8 mouse cellular contexts compared by ENCODE assay signal in the genomic region with DNA sequence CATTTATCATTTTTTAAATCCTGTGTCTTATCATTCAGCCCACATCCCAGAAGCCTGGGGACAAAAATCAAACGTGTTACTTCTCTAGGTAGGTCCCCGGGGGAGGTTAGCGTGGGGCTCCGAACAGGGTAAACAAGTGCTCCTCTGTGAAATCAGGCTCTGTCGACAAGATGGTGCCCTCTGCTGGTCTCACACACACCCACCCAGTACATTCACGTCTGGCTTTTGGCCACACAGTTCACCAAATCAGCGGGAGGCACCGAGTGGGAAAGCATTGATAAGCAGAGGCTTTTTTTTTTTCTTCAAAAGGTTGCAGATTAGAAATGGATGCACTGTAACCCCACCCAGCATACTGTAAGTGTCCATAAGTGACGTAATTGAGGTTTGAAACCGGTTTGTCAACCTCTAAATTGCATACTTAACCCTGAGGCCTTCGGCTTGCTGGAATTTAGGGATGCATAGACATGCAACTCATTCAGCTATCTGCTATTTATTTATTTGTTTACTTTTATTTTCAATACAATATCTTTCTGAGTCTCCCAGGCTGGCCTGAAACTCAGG. TPM values are rescaled to one million over a fixed set of nuclear protein-coding genes. Genes with fewer than 3 reads are reported as not detected.
DNase-seq lines count a peak whose midpoint lies in the region; ATAC-seq and TF ChIP-seq lines count a peak whose summit lies in the region.

No protein-coding gene starts in this region.

- TF ChIP-seq POLR2A in brain, embryonic 14.5 days (IDR thresholded peaks at IDR 0.05; ENCODE audit: borderline replicate concordance, extremely low read depth, insufficient read depth, insufficient read length, poor library complexity, severe bottlenecking), result no peak
- TF ChIP-seq POLR2A in small intestine, adult 2 months (IDR thresholded peaks at IDR 0.05; ENCODE audit: low read depth, low read length), result no peak

- 0 out of 2 replicates have a peak, but pooled peaks have one; percentile 26 for ATAC-seq in cerebellum, adult (ENCODE audit: insufficient number of reproducible peaks, low FRiP score, low TSS enrichment)
- peak; percentile 58; the same call in 1 of the 2 replicates for ATAC-seq in forebrain, embryonic 12.5 days (ENCODE audit: low FRiP score)

- no peak overlapping the region for H3K9ac ChIP-seq in forebrain, embryonic 12.5 days

- H3K36me3 ChIP-seq in forebrain, embryonic 12.5 days (replicated peaks), result no peaks in the 10 kb centered on the region
- H3K36me3 ChIP-seq in hindbrain, embryonic 10.5 days, result no peaks in the 10 kb centered on the region
- no peaks in the 10 kb centered on the region for H3K36me3 ChIP-seq in megakaryocyte, embryonic 14.5 days (replicated peaks; ENCODE audit: low read length)
- H3K36me3 ChIP-seq in small intestine, adult 2 months (ENCODE audit: control insufficient read depth, insufficient read depth, low read length), result no peaks in the 10 kb centered on the region

- no peaks in the 10 kb centered on the region for H3K27me3 ChIP-seq in forebrain, embryonic 12.5 days
- 0 out of 2 replicates have a peak, but pooled peaks cover 6% of the 10 kb centered on the region for H3K27me3 ChIP-seq in hindbrain, embryonic 10.5 days (ENCODE audit: insufficient read depth, poor library complexity, severe bottlenecking)
- peaks cover 2% of the 10 kb centered on the region for H3K27me3 ChIP-seq in megakaryocyte, embryonic 14.5 days (replicated peaks)
- H3K27me3 ChIP-seq in small intestine, adult 2 months (ENCODE audit: control insufficient read depth, insufficient read depth, low read length), result no peaks in the 10 kb centered on the region

- H3K4me3 ChIP-seq in forebrain, embryonic 12.5 days (replicated peaks), result no peak overlapping the region
- no peak overlapping the region for H3K4me3 ChIP-seq in hindbrain, embryonic 10.5 days
- peak overlapping the region; percentile 62 for H3K4me3 ChIP-seq in megakaryocyte, embryonic 14.5 days (replicated peaks)
- no peak overlapping the region for H3K4me3 ChIP-seq in small intestine, adult 2 months (ENCODE audit: low read depth, low read length)

- no peak overlapping the region for H3K4me2 ChIP-seq in forebrain, embryonic 12.5 days

- H3K4me1 ChIP-seq in forebrain, embryonic 12.5 days, result no peaks in the 10 kb centered on the region
- no peaks in the 10 kb centered on the region for H3K4me1 ChIP-seq in hindbrain, embryonic 10.5 days (replicated peaks)
- peaks cover 12% of the 10 kb centered on the region for H3K4me1 ChIP-seq in megakaryocyte, embryonic 14.5 days
- H3K4me1 ChIP-seq in small intestine, adult 2 months (ENCODE audit: control insufficient read depth, insufficient read depth, insufficient read length, low read length), result peaks cover 3% of the 10 kb centered on the region

- TF ChIP-seq CTCF in brain, embryonic 14.5 days (IDR thresholded peaks at IDR 0.05; ENCODE audit: borderline replicate concordance, extremely low read depth, insufficient read depth, insufficient read length), result peak; percentile 67
- peak; percentile 80; the same call in 1 of the 2 replicates for TF ChIP-seq CTCF in small intestine, adult 2 months (IDR thresholded peaks at IDR 0.05; ENCODE audit: extremely low read depth, insufficient read length, insufficient replicate concordance, low read depth, low read length)

- H3K27ac ChIP-seq in forebrain, embryonic 12.5 days, result no peak overlapping the region
- H3K27ac ChIP-seq in hindbrain, embryonic 10.5 days, result no peak overlapping the region
- no peak overlapping the region for H3K27ac ChIP-seq in small intestine, adult 2 months (ENCODE audit: insufficient read depth, low read depth, low read length)

- WGBS in forebrain, embryonic 12.5 days, result 24% methylated on average over 11 of the region's 11 CpGs
- WGBS in hindbrain, embryonic 10.5 days, result 22% methylated on average over 11 of the region's 11 CpGs
- WGBS in small intestine, adult 2 months, result 7% methylated on average over 11 of the region's 11 CpGs

- no peaks in the 10 kb centered on the region for H3K9me3 ChIP-seq in forebrain, embryonic 12.5 days
- H3K9me3 ChIP-seq in hindbrain, embryonic 10.5 days, result no peaks in the 10 kb centered on the region
- no peaks in the 10 kb centered on the region for H3K9me3 ChIP-seq in megakaryocyte, embryonic 14.5 days

- no peak for DNase-seq in cerebellum, adult 11-12 months
- DNase-seq in brain, embryonic 14.5 days (ENCODE audit: low read depth), result peak; percentile 72
- peak; percentile 59 for DNase-seq in hindbrain, embryonic 10.5 days (ENCODE audit: low spot score)
- DNase-seq in layer of hippocampus, postnatal 10 days (ENCODE audit: low spot score in 2 of 2), result peak; percentile 51 to 64

RNA-seq across cellular contexts. Expression of a gene that starts 4.4 kb away (rescaled TPM):
- polyA plus RNA-seq in brain, embryonic 14.5 days (2012; rRNA removed), result 0.14 TPM in 1 of 2 replicates, not detected in the other
- 0.17 TPM in 1 of 2 replicates, not detected in the other for polyA plus RNA-seq in forebrain, embryonic 12.5 days (2016; fragmentation: Nextera tagmentation; extraction: Ambion mirVana)
- 0.48 and 0.75 TPM in 2 replicates for polyA plus RNA-seq in hindbrain, embryonic 10.5 days (2016; fragmentation: Nextera tagmentation; extraction: Ambion mirVana)
- not detected for total RNA-seq in layer of hippocampus, postnatal 10 days (2021)
- not detected in 2 replicates for polyA plus RNA-seq in megakaryocyte, embryonic 14.5 days (2012; ENCODE audit: insufficient read depth, low replicate concordance)
- polyA plus RNA-seq in small intestine, adult 2 months (2012; rRNA removed), result 20.1 and 23.1 TPM in 2 replicates

RNA-seq across cellular contexts. Expression of a gene that starts 7.4 kb away (rescaled TPM):
- 76.1 and 101 TPM in 2 replicates for polyA plus RNA-seq in brain, embryonic 14.5 days (2012; rRNA removed)
- polyA plus RNA-seq in forebrain, embryonic 12.5 days (2016; fragmentation: Nextera tagmentation; extraction: Ambion mirVana), result 74.0 and 79.8 TPM in 2 replicates
- polyA plus RNA-seq in hindbrain, embryonic 10.5 days (2016; fragmentation: Nextera tagmentation; extraction: Ambion mirVana), result 67.7 and 81.2 TPM in 2 replicates
- 10 to 100 TPM; 28.0 to 32.2 TPM for total RNA-seq in layer of hippocampus, postnatal 10 days (2021)
- 1.2 and 13.2 TPM in 2 replicates for polyA plus RNA-seq in megakaryocyte, embryonic 14.5 days (2012; ENCODE audit: insufficient read depth, low replicate concordance)
- 13.6 and 16.0 TPM in 2 replicates for polyA plus RNA-seq in small intestine, adult 2 months (2012; rRNA removed)

RNA-seq across cellular contexts. Expression of a gene that starts 11.6 kb away (rescaled TPM):
- polyA plus RNA-seq in brain, embryonic 14.5 days (2012; rRNA removed), result 6.7 and 7.1 TPM in 2 replicates
- polyA plus RNA-seq in forebrain, embryonic 12.5 days (2016; fragmentation: Nextera tagmentation; extraction: Ambion mirVana), result 11.8 and 12.8 TPM in 2 replicates
- polyA plus RNA-seq in hindbrain, embryonic 10.5 days (2016; fragmentation: Nextera tagmentation; extraction: Ambion mirVana), result 16.5 and 17.7 TPM in 2 replicates
- 1 to 10 TPM; 7.1 to 8.5 TPM for total RNA-seq in layer of hippocampus, postnatal 10 days (2021)
- polyA plus RNA-seq in megakaryocyte, embryonic 14.5 days (2012; ENCODE audit: insufficient read depth, low replicate concordance), result 0.46 TPM in 1 of 2 replicates, not detected in the other
- polyA plus RNA-seq in small intestine, adult 2 months (2012; rRNA removed), result 23.1 and 25.7 TPM in 2 replicates

RNA-seq across cellular contexts. Expression of a gene that starts 29.1 kb away (rescaled TPM):
- polyA plus RNA-seq in brain, embryonic 14.5 days (2012; rRNA removed), result 11.0 and 12.0 TPM in 2 replicates
- 1.7 and 2.2 TPM in 2 replicates for polyA plus RNA-seq in forebrain, embryonic 12.5 days (2016; fragmentation: Nextera tagmentation; extraction: Ambion mirVana)
- 0.94 and 1.1 TPM in 2 replicates for polyA plus RNA-seq in hindbrain, embryonic 10.5 days (2016; fragmentation: Nextera tagmentation; extraction: Ambion mirVana)
- 1 to 10 TPM; 2.9 to 4.2 TPM for total RNA-seq in layer of hippocampus, postnatal 10 days (2021)
- polyA plus RNA-seq in megakaryocyte, embryonic 14.5 days (2012; ENCODE audit: insufficient read depth, low replicate concordance), result not detected in 2 replicates
- polyA plus RNA-seq in small intestine, adult 2 months (2012; rRNA removed), result 0.18 and 0.24 TPM in 2 replicates

RNA-seq across cellular contexts. Expression of a gene that starts 42.3 kb away (rescaled TPM):
- polyA plus RNA-seq in brain, embryonic 14.5 days (2012; rRNA removed), result not detected in 2 replicates
- polyA plus RNA-seq in forebrain, embryonic 12.5 days (2016; fragmentation: Nextera tagmentation; extraction: Ambion mirVana), result not detected in 2 replicates
- not detected in 2 replicates for polyA plus RNA-seq in hindbrain, embryonic 10.5 days (2016; fragmentation: Nextera tagmentation; extraction: Ambion mirVana)
- total RNA-seq in layer of hippocampus, postnatal 10 days (2021), result not detected
- polyA plus RNA-seq in megakaryocyte, embryonic 14.5 days (2012; ENCODE audit: insufficient read depth, low replicate concordance), result not detected in 2 replicates
- polyA plus RNA-seq in small intestine, adult 2 months (2012; rRNA removed), result not detected in 2 replicates

Comparison
In these comparisons a context has a peak if more than half of its experiments do, and no peak if none do; other contexts are left out.
1. RNA of a gene that starts 4.4 kb away (polyA plus RNA-seq): 20.1 to 23.1 TPM in small intestine, adult 2 months; 0.48 to 0.75 TPM in hindbrain, embryonic 10.5 days, 0.17 TPM in forebrain, embryonic 12.5 days, 0.14 TPM in brain, embryonic 14.5 days and not detected in megakaryocyte, embryonic 14.5 days; every median in the first group is over 10 times any median in the second.